21 mouse cellular contexts compared by ENCODE assay signal in genomic region chr15:84518540-84518939, GRCm38 (mm10). TPM values are rescaled to one million over a fixed set of nuclear protein-coding genes. Genes with fewer than 3 reads are reported as not detected.
A peak's percentile ranks its signal among the peaks of the same experiment; 100 is the strongest.
DNase-seq lines count a peak whose midpoint lies in the region; ATAC-seq and TF ChIP-seq lines count a peak whose summit lies in the region.
"Had no signal": no experiment of that assay in that cellular context is flagged by ENCODE, and none has a peak within 500 bp of the region (broad histone marks: within the 10 kb centered on the region; RNA-seq: fewer than 3 reads in every experiment).

No protein-coding gene starts in this region.

- TF ChIP-seq POLR2A in cerebellum, adult 2 months (IDR thresholded peaks at IDR 0.05; ENCODE audit: borderline replicate concordance, insufficient read depth, low read length): no peak

- no peaks in the 10 kb centered on the region for H3K36me3 ChIP-seq in midbrain, embryonic 13.5 days
- H3K36me3 ChIP-seq: heart, embryonic 10.5 days; intestine, embryonic 15.5 days; limb, embryonic 13.5 days; liver, embryonic 12.5 days had no signal

- no peaks in the 10 kb centered on the region for H3K4me1 ChIP-seq in cerebellum, adult 2 months (ENCODE audit: control insufficient read depth, insufficient read depth, low read length)
- H3K4me1 ChIP-seq in midbrain, embryonic 13.5 days (replicated peaks): peaks cover 24% of the 10 kb centered on the region
- H3K4me1 ChIP-seq: intestine, embryonic 15.5 days; limb, embryonic 13.5 days; liver, embryonic 12.5 days had no signal

- ATAC-seq in midbrain, embryonic 13.5 days: peak; percentile 62; the same call in 1 of the 2 replicates
- ATAC-seq: intestine, embryonic 15.5 days had no signal

- peak; percentile 64 to 70 for DNase-seq in cerebellum, postnatal 10 days
- no peak for DNase-seq in cerebellum, adult 2 months
- peak; percentile 34 for DNase-seq in left cerebral cortex, postnatal 4 days
- DNase-seq in left cerebral cortex, postnatal 25 days (ENCODE audit: low spot score in 2 of 2): no peak
- DNase-seq in retina, postnatal 1 day: peak; percentile 65
- DNase-seq in adrenal gland, adult 18-20 months (ENCODE audit: low spot score in 2 of 2): no peak
- DNase-seq in kidney, adult 8-10 months: no peak
- DNase-seq: adrenal gland, postnatal 25 days; cerebellum, adult 11 months; heart, postnatal 4 days; kidney, adult 9 months; kidney, postnatal 14 days; lung, adult 18-20 months; lung, postnatal 14 days; right cerebral cortex, postnatal 25 days; thymus, postnatal 14 days had no signal

- no peak overlapping the region for H3K27ac ChIP-seq in cerebellum, adult 2 months (ENCODE audit: insufficient read depth, low read length)
- no peak overlapping the region for H3K27ac ChIP-seq in midbrain, embryonic 13.5 days
- H3K27ac ChIP-seq: heart, embryonic 10.5 days; intestine, embryonic 15.5 days; limb, embryonic 13.5 days; liver, embryonic 12.5 days had no signal

- no peaks in the 10 kb centered on the region for H3K27me3 ChIP-seq in cerebellum, adult 2 months (ENCODE audit: control insufficient read depth, insufficient read depth, low read length)
- H3K27me3 ChIP-seq in midbrain, embryonic 13.5 days: 0 out of 2 replicates have a peak, but pooled peaks cover 6% of the 10 kb centered on the region
- H3K27me3 ChIP-seq: intestine, embryonic 15.5 days; limb, embryonic 13.5 days had no signal

- H3K9ac ChIP-seq in midbrain, embryonic 13.5 days (replicated peaks): no peak overlapping the region
- H3K9ac ChIP-seq: intestine, embryonic 15.5 days; limb, embryonic 13.5 days; liver, embryonic 12.5 days had no signal

- no peak overlapping the region for H3K4me3 ChIP-seq in cerebellum, adult 2 months (replicated peaks; ENCODE audit: insufficient read depth, low read depth, low read length)
- H3K4me3 ChIP-seq in midbrain, embryonic 13.5 days (replicated peaks): no peak overlapping the region
- H3K4me3 ChIP-seq: heart, embryonic 10.5 days; intestine, embryonic 15.5 days; limb, embryonic 13.5 days; liver, embryonic 12.5 days had no signal

- H3K4me2 ChIP-seq in midbrain, embryonic 13.5 days (replicated peaks): no peak overlapping the region
- H3K4me2 ChIP-seq: intestine, embryonic 15.5 days; limb, embryonic 13.5 days; liver, embryonic 12.5 days had no signal

- no peaks in the 10 kb centered on the region for H3K9me3 ChIP-seq in midbrain, embryonic 13.5 days
- H3K9me3 ChIP-seq: heart, embryonic 10.5 days; intestine, embryonic 15.5 days; limb, embryonic 13.5 days; liver, embryonic 12.5 days had no signal

- intact Hi-C loops in left cerebral cortex, postnatal 4 days (cut with DNase I): no loop called here
- intact Hi-C loops in left cerebral cortex, postnatal 25 days (cut with DNase I): no loop called here

- WGBS in cerebellum, adult 2 months: 50% methylated on average over 8 of the region's 8 CpGs
- WGBS in midbrain, embryonic 13.5 days: 41% methylated on average over 8 of the region's 8 CpGs

- TF ChIP-seq CTCF in cerebellum, adult 2 months (IDR thresholded peaks at IDR 0.05; ENCODE audit: borderline replicate concordance, insufficient read depth, low read depth, low read length): no peak

RNA-seq across cellular contexts. Expression of gene Rtl6, which starts 39.1 kb away (rescaled TPM):
- polyA plus RNA-seq in cerebellum, adult 2 months (2012; rRNA removed): 21.6 and 22.6 TPM in 2 replicates
- total RNA-seq in left cerebral cortex, postnatal 4 days (2021): 10 to 100 TPM; 63.2 to 69.6 TPM
- 10 to 100 TPM; 57.8 to 60.6 TPM for total RNA-seq in left cerebral cortex, postnatal 25 days (2021)
- 57.8 and 62.2 TPM in 2 replicates for polyA plus RNA-seq in midbrain, embryonic 13.5 days (2015; fragmentation: Nextera tagmentation; extraction: Ambion mirVana)
- 1 to 10 TPM; 3.5 to 4.3 TPM for total RNA-seq in adrenal gland, adult 18-20 months (2021)

Comparison
In these comparisons a context has a peak if more than half of its experiments do, and no peak if none do; other contexts are left out.
1. DNase-seq: peak in cerebellum, postnatal 10 days (2 of 2), left cerebral cortex, postnatal 4 days (single experiment) and retina, postnatal 1 day (single experiment); none in cerebellum, adult 2 months (0 of 2), left cerebral cortex, postnatal 25 days (0 of 2), adrenal gland, adult 18-20 months (0 of 2) and kidney, adult 8-10 months (0 of 2).
2. RNA of gene Rtl6, which starts 39.1 kb away (total RNA-seq): 63.2 to 69.6 TPM in left cerebral cortex, postnatal 4 days and 57.8 to 60.6 TPM in left cerebral cortex, postnatal 25 days; 3.5 to 4.3 TPM in adrenal gland, adult 18-20 months; every median in the first group is over 10 times any median in the second.